ENCODE assay signal across 10 mouse cellular contexts in genomic region chr11:68195168-68195567, GRCm38 (mm10).
DNase-seq lines count a peak whose midpoint lies in the region; ATAC-seq and TF ChIP-seq lines count a peak whose summit lies in the region.
"Had no signal": no experiment of that assay in that cellular context is flagged by ENCODE, and none has a peak within 500 bp of the region (broad histone marks: within the 10 kb centered on the region; RNA-seq: fewer than 3 reads in every experiment).

No protein-coding gene starts in this region.

- no peak overlapping the region for H3K4me3 ChIP-seq in kidney, adult 2 months (ENCODE audit: insufficient read depth, low read depth, low read length)
- H3K4me3 ChIP-seq in intestine, embryonic 16.5 days (ENCODE audit: low read length): no peak overlapping the region
- H3K4me3 ChIP-seq: erythroblast, embryonic 14.5 days had no signal

- WGBS in kidney, adult 2 months: 56% methylated on average over 6 of the region's 6 CpGs
- WGBS in intestine, embryonic 16.5 days: 54% methylated on average over 6 of the region's 6 CpGs

- no peaks in the 10 kb centered on the region for H3K27me3 ChIP-seq in kidney, adult 2 months (replicated peaks; ENCODE audit: control insufficient read depth, insufficient read depth, low read length)
- no peaks in the 10 kb centered on the region for H3K27me3 ChIP-seq in intestine, embryonic 16.5 days (replicated peaks; ENCODE audit: control insufficient read depth, insufficient read depth, low read length)

- no peak for ATAC-seq in intestine, embryonic 16.5 days

- TF ChIP-seq POLR2A in kidney, adult 2 months (IDR thresholded peaks at IDR 0.05; ENCODE audit: low read depth, low read length): no peak

- H3K9ac ChIP-seq in intestine, embryonic 16.5 days (ENCODE audit: low read depth, low read length): no peak overlapping the region

- no peak overlapping the region for H3K4me2 ChIP-seq in intestine, embryonic 16.5 days (ENCODE audit: low read depth, low read length)

- TF ChIP-seq CTCF in kidney, adult 2 months (conservative IDR thresholded peaks at IDR 0.05; ENCODE audit: insufficient read depth, insufficient read length, low read depth, low read length): 0 out of 2 replicates have a peak, but pooled peaks have one; percentile 30

- no peaks in the 10 kb centered on the region for H3K9me3 ChIP-seq in intestine, embryonic 16.5 days (ENCODE audit: control insufficient read depth, low read length)

- no peak overlapping the region for H3K27ac ChIP-seq in kidney, adult 2 months (ENCODE audit: insufficient read depth, low read depth, low read length)
- H3K27ac ChIP-seq in intestine, embryonic 16.5 days (ENCODE audit: low read length): 0 out of 2 replicates have a peak overlapping the region, but pooled peaks have one; percentile 29

- no peaks in the 10 kb centered on the region for H3K36me3 ChIP-seq in kidney, adult 2 months (ENCODE audit: control insufficient read depth, insufficient read depth, low read length)
- no peaks in the 10 kb centered on the region for H3K36me3 ChIP-seq in intestine, embryonic 16.5 days (ENCODE audit: control insufficient read depth, insufficient read depth, low read length)

- DNase-seq in kidney, adult 2 months: no peak
- DNase-seq in kidney, adult 18-20 months: no peak
- DNase-seq in thymus, postnatal 14 days: peak; percentile 34
- DNase-seq in thymus, postnatal 0 days (ENCODE audit: low spot score): no peak
- DNase-seq in adrenal gland, postnatal 14 days: no peak
- no peak for DNase-seq in urinary bladder, postnatal 36 days (ENCODE audit: low spot score in 2 of 2)
- DNase-seq: lung, adult 18-20 months; right cerebral cortex, postnatal 14 days had no signal

- no peaks in the 10 kb centered on the region for H3K4me1 ChIP-seq in kidney, adult 2 months (ENCODE audit: control insufficient read depth, insufficient read depth, low read length)
- peaks cover 28% of the 10 kb centered on the region; the same call in 1 of the 2 replicates for H3K4me1 ChIP-seq in intestine, embryonic 16.5 days (ENCODE audit: control insufficient read depth, insufficient read depth, low read length)
